9 mouse cellular contexts compared by ENCODE assay signal in the genomic region with DNA sequence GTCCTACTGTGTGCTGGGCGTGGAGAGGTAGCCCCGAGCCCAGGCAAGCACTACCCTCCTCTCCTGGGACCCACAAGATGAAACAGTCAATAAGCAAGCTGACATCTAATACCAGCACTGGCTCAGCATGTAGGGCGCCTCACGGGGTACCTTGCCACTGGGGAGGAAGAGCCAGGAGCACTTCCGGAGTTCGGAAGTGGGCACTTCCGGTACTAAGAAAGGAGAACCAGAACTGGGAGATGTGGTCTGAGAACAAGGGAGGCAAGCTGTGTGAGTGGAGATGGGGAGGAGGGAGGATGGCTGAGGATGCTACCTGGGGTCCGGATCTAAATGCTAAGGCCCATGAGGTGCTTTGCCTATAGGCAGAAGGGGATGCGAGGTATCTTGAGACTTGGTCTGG.
A peak's percentile ranks its signal among the peaks of the same experiment; 100 is the strongest.
DNase-seq lines count a peak whose midpoint lies in the region; ATAC-seq lines count a peak whose summit lies in the region.
"Had no signal": no experiment of that assay in that cellular context is flagged by ENCODE, and none has a peak within 500 bp of the region (broad histone marks: within the 10 kb centered on the region; RNA-seq: fewer than 3 reads in every experiment).

No protein-coding gene starts in this region.

- no peak overlapping the region for H3K4me3 ChIP-seq in forebrain, embryonic 10.5 days
- no peak overlapping the region for H3K4me3 ChIP-seq in forebrain, embryonic 15.5 days
- no peak overlapping the region for H3K4me3 ChIP-seq in forebrain, embryonic 14.5 days (ENCODE audit: low read depth, low read length)

- H3K9me3 ChIP-seq in forebrain, embryonic 10.5 days, result no peaks in the 10 kb centered on the region
- no peaks in the 10 kb centered on the region for H3K9me3 ChIP-seq in forebrain, embryonic 15.5 days
- H3K9me3 ChIP-seq in forebrain, embryonic 14.5 days (replicated peaks; ENCODE audit: control insufficient read depth, low read length), result no peaks in the 10 kb centered on the region

- H3K9ac ChIP-seq in forebrain, embryonic 15.5 days (replicated peaks), result no peak overlapping the region
- H3K9ac ChIP-seq in forebrain, embryonic 14.5 days (ENCODE audit: low read length), result no peak overlapping the region
- H3K9ac ChIP-seq: liver, embryonic 14.5 days had no signal

- H3K27ac ChIP-seq in forebrain, embryonic 10.5 days, result peak overlapping the region; percentile 73; the same call in 1 of the 2 replicates
- H3K27ac ChIP-seq in forebrain, embryonic 15.5 days (replicated peaks), result no peak overlapping the region
- H3K27ac ChIP-seq in forebrain, embryonic 14.5 days (ENCODE audit: low read depth, low read length), result no peak overlapping the region
- H3K27ac ChIP-seq: liver, embryonic 14.5 days had no signal

- H3K4me1 ChIP-seq in forebrain, embryonic 10.5 days, result peaks cover 25% of the 10 kb centered on the region
- peaks cover 4% of the 10 kb centered on the region for H3K4me1 ChIP-seq in forebrain, embryonic 15.5 days
- no peaks in the 10 kb centered on the region for H3K4me1 ChIP-seq in forebrain, embryonic 14.5 days (ENCODE audit: control insufficient read depth, insufficient read depth, low read length)

- 62% methylated on average over 9 of the region's 9 CpGs for WGBS in forebrain, embryonic 10.5 days
- WGBS in forebrain, embryonic 15.5 days, result 60% methylated on average over 9 of the region's 9 CpGs
- 71% methylated on average over 9 of the region's 9 CpGs for WGBS in forebrain, embryonic 14.5 days

- no peak for DNase-seq in forebrain, embryonic 10.5 days (ENCODE audit: extremely low spot score, low spot score)
- peak; percentile 31 for DNase-seq in 416B (ENCODE audit: low read depth)
- DNase-seq in lung, postnatal 36 days, result no peak
- DNase-seq in embryo, embryonic 9.5 days (ENCODE audit: extremely low spot score), result no peak
- DNase-seq in forebrain, embryonic 14.5 days (ENCODE audit: low spot score), result no peak

- H3K36me3 ChIP-seq in forebrain, embryonic 10.5 days (replicated peaks), result no peaks in the 10 kb centered on the region
- no peaks in the 10 kb centered on the region for H3K36me3 ChIP-seq in forebrain, embryonic 15.5 days
- H3K36me3 ChIP-seq in forebrain, embryonic 14.5 days (ENCODE audit: control insufficient read depth, insufficient read depth, low read length), result no peaks in the 10 kb centered on the region

- peaks cover 47% of the 10 kb centered on the region for H3K27me3 ChIP-seq in forebrain, embryonic 10.5 days (ENCODE audit: poor library complexity, severe bottlenecking)
- no peaks in the 10 kb centered on the region for H3K27me3 ChIP-seq in forebrain, embryonic 15.5 days
- no peaks in the 10 kb centered on the region for H3K27me3 ChIP-seq in forebrain, embryonic 14.5 days (replicated peaks; ENCODE audit: control insufficient read depth, insufficient read depth, low read length)

- H3K4me2 ChIP-seq in forebrain, embryonic 15.5 days (replicated peaks), result no peak overlapping the region
- no peak overlapping the region for H3K4me2 ChIP-seq in forebrain, embryonic 14.5 days (ENCODE audit: low read length)

- no peak for ATAC-seq in forebrain, embryonic 15.5 days (replicated peaks)
- ATAC-seq in granulocyte monocyte progenitor cell, adult 5-6 weeks (replicated peaks; ENCODE audit: poor library complexity, severe bottlenecking), result peak; percentile 38
- ATAC-seq in megakaryocyte progenitor cell, adult 5-6 weeks (replicated peaks; ENCODE audit: poor library complexity), result peak; percentile 10; the same call in 1 of the 2 replicates
- ATAC-seq in forebrain, embryonic 14.5 days, result no peak

Comparison
In these comparisons a context has a peak if more than half of its experiments do, and no peak if none do; other contexts are left out.
1. ATAC-seq: peak in granulocyte monocyte progenitor cell, adult 5-6 weeks (single experiment) and megakaryocyte progenitor cell, adult 5-6 weeks (single experiment); none in forebrain, embryonic 15.5 days (single experiment) and forebrain, embryonic 14.5 days (single experiment).